8 mouse cellular contexts compared by ENCODE assay signal in the genomic region with DNA sequence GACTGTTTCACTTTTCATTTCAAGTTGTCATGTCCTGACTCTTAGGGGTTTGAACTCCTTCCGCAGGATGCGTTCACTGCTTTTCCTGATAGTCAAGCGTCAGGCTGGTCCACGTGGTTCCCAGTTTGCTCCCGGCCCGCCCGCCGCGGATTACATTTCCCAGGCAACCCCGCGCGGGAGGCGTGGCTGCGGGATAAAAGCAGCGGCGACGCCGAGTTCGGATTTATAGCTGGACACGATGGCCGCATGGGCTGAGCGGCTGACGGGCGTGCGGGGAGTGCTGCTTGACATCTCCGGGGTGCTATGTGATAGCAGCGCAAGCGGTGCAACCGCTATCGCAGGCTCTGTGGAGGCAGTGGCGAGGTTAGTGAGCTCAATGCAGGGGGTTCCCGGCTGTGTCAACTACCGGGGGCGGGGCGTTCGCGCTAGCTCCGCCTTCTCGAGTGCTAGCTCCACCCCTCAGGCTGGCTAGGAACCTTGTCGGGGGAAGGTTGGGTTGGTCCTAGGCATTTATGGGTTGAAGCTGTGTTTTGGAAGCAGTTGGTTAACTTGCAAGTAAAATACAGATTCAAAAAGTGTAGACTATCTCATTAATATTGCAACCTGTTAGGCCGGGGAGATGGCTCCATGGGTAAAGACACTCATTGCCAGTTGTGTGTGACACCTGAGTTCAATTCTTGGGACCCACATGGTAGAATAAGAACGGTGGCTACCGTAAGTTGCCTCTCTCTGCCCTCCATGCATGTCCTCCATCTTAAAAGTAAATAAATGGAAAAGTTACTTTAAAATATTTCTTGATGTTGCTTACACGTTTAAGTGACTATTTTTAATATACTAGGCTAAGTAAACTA. TPM values are rescaled to one million over a fixed set of nuclear protein-coding genes. Genes with fewer than 3 reads are reported as not detected.
DNase-seq lines count a peak whose midpoint lies in the region; ATAC-seq lines count a peak whose summit lies in the region.

Gene Lhpp, plus strand, starts transcription at position 171 of the 851 bp plus-strand sequence.

- H3K4me3 ChIP-seq in hindbrain, embryonic 15.5 days, result peak within 1 kb of the TSS; percentile 78

- ATAC-seq in hindbrain, embryonic 15.5 days (ENCODE audit: low FRiP score, low read depth), result peak; percentile 93

- no peaks in the 10 kb centered on the region for H3K36me3 ChIP-seq in hindbrain, embryonic 15.5 days

- DNase-seq in ZHBTc4 (ENCODE audit: low read depth, low spot score), result peak; percentile 94
- peak; percentile 39 to 67 for DNase-seq in cerebellum, postnatal 4 days (ENCODE audit: low spot score in 2 of 2)
- DNase-seq in gastrocnemius, adult 18-20 months (ENCODE audit: low spot score), result peak; percentile 84
- DNase-seq in left cerebral cortex, adult 11 months (ENCODE audit: low spot score), result peak; percentile 38
- peak; percentile 87 for DNase-seq in lung, postnatal 4 days
- DNase-seq in retina, postnatal 1 day, result peak; percentile 88
- DNase-seq in thymus, postnatal 4 days, result peak; percentile 85

- H3K4me1 ChIP-seq in hindbrain, embryonic 15.5 days (replicated peaks), result peaks cover 12% of the 10 kb centered on the region

- H3K4me2 ChIP-seq in hindbrain, embryonic 15.5 days, result peak within 1 kb of the TSS; percentile 73

- peak within 1 kb of the TSS; percentile 77 for H3K27ac ChIP-seq in hindbrain, embryonic 15.5 days (replicated peaks)

- peak within 1 kb of the TSS; percentile 63 for H3K9ac ChIP-seq in hindbrain, embryonic 15.5 days

- 8% methylated on average over 44 of the region's 44 CpGs for WGBS in hindbrain, embryonic 15.5 days

- H3K9me3 ChIP-seq in hindbrain, embryonic 15.5 days, result no peaks in the 10 kb centered on the region

- no peaks in the 10 kb centered on the region for H3K27me3 ChIP-seq in hindbrain, embryonic 15.5 days

RNA-seq across cellular contexts. Expression of gene Lhpp, which starts in this region (rescaled TPM):
- total RNA-seq in gastrocnemius, adult 18-20 months (2021), result 10 to 100 TPM; 11.6 to 17.7 TPM
- 45.8 and 50.6 TPM in 2 replicates for polyA plus RNA-seq in hindbrain, embryonic 15.5 days (2015; fragmentation: Nextera tagmentation; extraction: Ambion mirVana)

Comparison
In these comparisons a context has a peak if more than half of its experiments do, and no peak if none do; other contexts are left out.
1. Peak in every context shown above with its lines: DNase-seq, ATAC-seq, H3K4me3 ChIP-seq and H3K27ac ChIP-seq.
2. DNase-seq: peak in every context shown above with its lines; median percentile 94 in ZHBTc4; 88 in retina, postnatal 1 day; 87 in lung, postnatal 4 days; 85 in thymus, postnatal 4 days; 84 in gastrocnemius, adult 18-20 months; 53 in cerebellum, postnatal 4 days; 38 in left cerebral cortex, adult 11 months.